Mouse (Mus musculus) CH12.LX (cell line): Measurements from ENCODE around the gene Dgcr8.

ENCODE experiments used
- CHD1 ChIP-seq: IDR thresholded peaks from 2 replicates; pipeline ENCODE4 v1.6.1; 2012; ENCODE audit warnings: low read depth, low read length, improper control_type of control experiment, inconsistent platforms
- CTCF ChIP-seq, 2 experiments: IDR thresholded peaks in 1 of 2; conservative IDR thresholded peaks in 1 of 2; 2 replicates each; pipeline ENCODE4 v1.5.1; 2011 to 2012; ENCODE audit warnings: low read depth in 2 of 2, low read length in 2 of 2, improper control_type of control experiment in 1 of 2, inconsistent platforms in 1 of 2, mild to moderate bottlenecking in 1 of 2, moderate library complexity in 1 of 2
- ELF1 ChIP-seq: IDR thresholded peaks from 2 replicates; pipeline ENCODE4 v1.6.1; 2014; ENCODE audit warnings: low read depth, mild to moderate bottlenecking, inconsistent platforms, low read length, improper control_type of control experiment
- ETS1 ChIP-seq: conservative IDR thresholded peaks from 2 replicates; pipeline ENCODE4 v1.6.1; 2012; ENCODE audit warnings: low read depth, mild to moderate bottlenecking, inconsistent platforms, low read length, improper control_type of control experiment, moderate library complexity
- GABPA ChIP-seq: IDR thresholded peaks from 2 replicates; pipeline ENCODE4 v1.6.1; 2012; ENCODE audit warnings: low read depth, low read length, improper control_type of control experiment, inconsistent platforms; ENCODE audit not compliant: insufficient replicate concordance
- JUND ChIP-seq: conservative IDR thresholded peaks from 2 replicates; pipeline ENCODE4 v1.6.1; 2011; ENCODE audit warnings: low read depth, low read length, improper control_type of control experiment
- POLR2A ChIP-seq: IDR thresholded peaks from 2 replicates; pipeline ENCODE4 v1.6.1; 2011; ENCODE audit warnings: low read depth, mild to moderate bottlenecking, improper control_type of control experiment, low read length
- POLR2AphosphoS2 ChIP-seq: IDR thresholded peaks from 2 replicates; pipeline ENCODE4 v1.6.1; 2011; ENCODE audit warnings: low read depth, low read length, improper control_type of control experiment
- SIN3A ChIP-seq: IDR thresholded peaks from 2 replicates; pipeline ENCODE4 v1.6.1; 2012; ENCODE audit warnings: low read length, improper control_type of control experiment, inconsistent platforms
- TCF12 ChIP-seq: IDR thresholded peaks from 2 replicates; pipeline ENCODE4 v1.6.1; 2014; ENCODE audit warnings: low read depth, mild to moderate bottlenecking, inconsistent platforms, low read length, improper control_type of control experiment
- USF2 ChIP-seq: conservative IDR thresholded peaks from 2 replicates; pipeline ENCODE4 v1.6.1; 2011; ENCODE audit warnings: low read depth, low read length, improper control_type of control experiment
- ZKSCAN1 ChIP-seq: IDR thresholded peaks from 2 replicates; pipeline ENCODE4 v1.6.1; 2012; ENCODE audit warnings: low read depth, inconsistent platforms, low read length, improper control_type of control experiment, borderline replicate concordance

DNA sequence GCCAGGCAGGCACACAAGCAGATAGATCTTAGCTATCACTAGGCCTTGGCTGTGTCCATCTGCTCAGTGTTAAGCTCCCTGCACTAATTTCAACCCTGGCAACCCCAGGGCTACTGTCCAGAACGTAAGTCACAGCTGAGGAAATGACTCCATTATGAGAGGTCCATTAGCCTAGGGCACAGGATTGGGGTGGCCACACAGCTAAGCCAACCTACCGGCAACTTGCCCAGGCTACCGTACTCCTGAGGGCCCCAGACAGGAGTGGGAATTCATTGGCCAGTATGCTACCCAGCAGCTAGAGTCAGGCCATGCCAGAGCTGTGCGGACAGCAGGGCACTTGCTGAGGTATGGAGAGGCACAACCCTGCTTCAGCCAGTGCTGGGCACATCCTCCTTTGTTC is 60.2 kb downstream of the Dgcr8 start:
- TF ChIP-seq POLR2AphosphoS2, result no peak
- no peak for TF ChIP-seq JUND
- no peak for TF ChIP-seq USF2
- TF ChIP-seq TCF12, result no peak
- no peak for TF ChIP-seq POLR2A
- no peak for TF ChIP-seq SIN3A
- no peak for TF ChIP-seq GABPA
- TF ChIP-seq CTCF (conservative IDR thresholded peaks at IDR 0.05 in 1 of 2, IDR thresholded peaks at IDR 0.05 in 1 of 2; ENCODE audit: low read depth in 2 of 2, low read length in 2 of 2), result no peak
- no peak for TF ChIP-seq ELF1
- no peak for TF ChIP-seq ZKSCAN1
- no peak for TF ChIP-seq ETS1
- no peak for TF ChIP-seq CHD1
